Mouse (Mus musculus) right cerebral cortex, postnatal 36 days (tissue): ENCODE measurements around the gene Spam1.

Experiments used
- DNase-seq, 2 experiments: peaks; one replicate each; pipeline ENCODE4 v3.0.0; 2022; ENCODE audit warnings: low spot score in 2 of 2, mixed read lengths in 1 of 2

Gene Spam1

DNA sequence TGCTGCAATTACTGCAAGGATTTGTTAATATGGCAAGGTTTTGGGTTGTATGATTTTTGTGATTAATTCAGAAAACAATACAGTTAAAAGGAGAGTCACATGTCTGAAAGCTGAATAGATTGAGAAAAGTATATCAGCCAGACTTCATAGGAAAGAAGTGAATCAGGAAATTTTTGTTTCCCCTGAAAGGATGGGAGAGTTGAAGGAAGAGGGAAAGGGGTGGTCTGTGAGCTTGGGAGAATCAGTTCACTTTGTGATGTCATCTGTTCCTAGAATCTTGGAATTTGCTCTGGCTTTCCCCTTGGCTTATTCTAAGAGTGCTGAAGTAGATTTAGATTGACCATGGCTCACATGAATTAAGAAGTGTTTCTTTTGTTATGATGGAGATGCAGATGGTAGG, at the start of gene Spam1:
TSS of gene Spam1 (plus strand) at position 301 of the 400 bp plus-strand sequence.
- no peak for DNase-seq

DNA sequence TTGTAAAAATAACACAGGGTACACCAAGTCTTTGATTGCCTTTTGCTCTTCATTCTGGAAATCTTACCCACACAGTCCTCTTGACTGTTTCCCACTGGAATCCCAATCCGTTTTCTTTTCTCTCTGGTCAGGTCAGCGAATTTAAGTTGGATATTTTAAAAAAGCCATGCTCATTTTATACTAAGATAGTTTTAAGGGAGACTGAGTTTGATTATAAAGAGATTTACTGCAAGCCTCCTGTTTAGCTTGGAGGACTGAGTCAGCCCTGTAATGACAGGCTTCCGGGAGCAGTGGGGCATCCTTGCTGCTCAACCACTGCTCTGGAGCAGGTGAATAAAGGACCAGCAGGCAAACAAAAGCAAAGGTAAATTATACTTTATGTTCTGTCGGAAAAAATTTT, 43.0 kb upstream of the Spam1 start, which contains the start of gene Hyal4:
TSS of gene Hyal4 (plus strand) at position 301 of the 400 bp plus-strand sequence.
- no peak for DNase-seq

DNA sequence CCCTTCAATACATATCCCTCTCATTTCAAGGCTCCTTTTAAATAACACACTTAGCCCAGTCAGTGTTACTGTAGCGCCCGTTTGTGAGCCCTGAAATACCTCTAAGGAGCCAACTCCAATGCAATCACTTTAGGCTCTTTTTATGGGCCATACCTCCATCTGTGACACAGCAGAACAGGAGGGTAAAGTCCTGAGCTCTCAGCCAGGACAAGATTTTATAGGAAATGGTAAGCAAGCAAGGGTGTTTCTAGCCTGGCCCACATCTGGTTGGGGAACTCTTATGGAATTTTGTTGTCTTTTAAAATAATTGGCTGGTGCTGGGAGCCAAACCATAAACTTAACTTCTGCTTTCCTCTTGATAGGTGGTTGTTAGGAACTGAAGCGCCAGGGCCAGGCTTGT, 31.7 kb upstream of the Spam1 start:
- no peak for DNase-seq

DNA sequence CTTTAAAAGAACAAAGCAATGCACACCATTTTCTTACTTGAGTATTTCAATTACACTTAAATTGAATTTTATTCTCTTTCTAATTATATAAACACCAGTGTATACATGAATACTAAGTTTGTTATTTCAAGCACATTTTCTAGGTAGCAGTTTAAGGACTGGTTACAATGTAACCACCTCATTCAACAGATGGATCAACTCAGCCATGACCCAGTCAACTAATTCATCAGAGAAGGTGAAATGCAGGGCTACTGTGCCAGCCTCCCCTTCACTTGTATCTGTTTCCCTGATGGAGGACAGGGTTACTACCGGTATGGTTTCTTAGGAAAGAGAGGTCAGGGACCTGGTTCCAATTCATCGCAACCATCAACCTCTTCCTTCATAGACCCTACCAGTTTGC, 24.7 kb upstream of the Spam1 start:
- no peak for DNase-seq

DNA sequence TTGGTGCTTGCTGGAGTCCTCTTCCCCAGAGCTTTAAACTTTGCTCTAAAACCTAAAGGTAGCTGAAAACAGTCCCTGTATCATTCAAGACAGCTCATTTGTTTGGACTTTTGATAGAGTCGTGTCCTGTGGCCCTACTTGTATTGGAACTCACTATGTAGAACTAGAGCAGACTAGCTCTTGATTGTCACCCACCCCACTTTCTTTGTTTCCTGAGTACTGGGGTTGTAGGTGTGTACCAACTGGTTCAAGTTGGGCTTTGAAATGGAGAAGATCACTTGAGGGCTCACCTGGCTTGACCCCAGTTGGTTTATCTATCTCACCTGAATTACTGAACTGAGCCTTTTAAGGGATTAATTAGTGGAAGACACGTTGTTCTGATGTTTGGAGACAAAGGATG, 11.8 kb upstream of the Spam1 start:
- no peak for DNase-seq

DNA sequence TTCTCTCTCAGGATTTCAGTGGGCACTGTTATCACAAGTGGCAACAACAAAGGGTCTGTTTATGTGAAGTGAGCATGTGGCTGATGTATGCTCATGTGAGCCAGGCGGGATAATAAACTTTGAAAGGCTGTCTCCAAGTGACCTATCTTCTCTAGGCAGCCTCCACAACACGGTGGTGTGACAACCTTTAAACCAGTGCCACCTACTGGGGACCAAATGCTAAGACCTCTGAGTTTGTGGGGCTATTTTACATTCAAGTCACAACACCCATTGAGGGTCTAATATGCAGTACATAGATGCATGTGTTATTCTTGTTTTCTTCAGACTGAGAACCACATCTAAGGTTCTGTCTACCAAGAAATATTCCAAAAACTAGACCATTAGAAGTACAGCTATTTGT, 31.1 kb downstream of the Spam1 start:
- DNase-seq, result no peak
